Mouse (Mus musculus) G1E (cell line): ENCODE results near the gene Arhgef33. TPM values are rescaled to one million over a fixed set of nuclear protein-coding genes. Genes with fewer than 3 reads are reported as not detected.

Experiments used
- ATAC-seq: 2 replicates; pipeline ENCODE4 v1.8.0; 2016; ENCODE audit warnings: mild to moderate bottlenecking; ENCODE audit not compliant: insufficient number of reproducible peaks, poor library complexity, low FRiP score, severe bottlenecking; ENCODE audit errors: extremely low read depth
- DNase-seq: peaks from one replicate; pipeline ENCODE4 v3.0.0; 2012; ENCODE audit warnings: low spot score
- H3K27me3 ChIP-seq: 2 replicates; pipeline ENCODE4 v1.6.1; 2012; ENCODE audit warnings: mild to moderate bottlenecking, low read length, inconsistent platforms; ENCODE audit not compliant: insufficient read depth
- H3K36me3 ChIP-seq: replicated peaks from 2 replicates; pipeline ENCODE3; 2012; ENCODE audit warnings: mild to moderate bottlenecking, inconsistent platforms
- H3K4me1 ChIP-seq: 2 replicates; pipeline ENCODE4 v1.6.1; 2012; ENCODE audit warnings: low read depth, low read length, inconsistent platforms, mixed read lengths; ENCODE audit not compliant: insufficient read depth
- H3K4me3 ChIP-seq: 2 replicates; pipeline ENCODE4 v1.5.1; 2012; ENCODE audit warnings: low read depth, mild to moderate bottlenecking, inconsistent platforms, low read length, moderate library complexity, mixed read lengths
- H3K9me3 ChIP-seq: replicated peaks from 2 replicates; pipeline ENCODE4 v1.6.1; 2012; ENCODE audit warnings: inconsistent platforms
- CTCF ChIP-seq: IDR thresholded peaks from 2 replicates; pipeline ENCODE4 v1.5.1; 2012; ENCODE audit warnings: low read depth, low read length, inconsistent platforms, mixed read lengths
- GATA1 ChIP-seq: IDR thresholded peaks from 2 replicates; pipeline ENCODE4 v1.6.1; 2012; ENCODE audit warnings: borderline replicate concordance, low read length, inconsistent platforms, mixed read lengths
- GATA2 ChIP-seq: IDR thresholded peaks from 2 replicates; pipeline ENCODE4 v1.6.1; 2012; ENCODE audit warnings: low read depth, low read length, inconsistent platforms, borderline replicate concordance
- POLR2AphosphoS5 ChIP-seq: IDR thresholded peaks from 2 replicates; pipeline ENCODE4 v1.6.1; 2012; ENCODE audit warnings: low read depth, low read length, inconsistent platforms; ENCODE audit not compliant: insufficient replicate concordance
- TAL1 ChIP-seq: conservative IDR thresholded peaks from 2 replicates; pipeline ENCODE4 v1.6.1; 2012; ENCODE audit warnings: low read depth, low read length, inconsistent platforms, mixed read lengths
- polyA plus RNA-seq: library from polyadenylated mRNA; stranded (reverse); fragments of >175 nt; gene quantifications from 2 replicates; pipeline ENCODE4 v1.2.3, GENCODE M21; 2012
- total RNA-seq, 2 experiments: library from RNA; stranded (forward) in 1 of 2; stranded (reverse) in 1 of 2; fragments of 200-1000 nt in 1 of 2; fragments of >200 nt in 1 of 2; fragmentation: Nextera tagmentation in 1 of 2; gene quantifications; 2 replicates each; pipeline ENCODE4 v1.2.3; 2014 to 2017

Gene Arhgef33
- total and polyA plus RNA-seq, 3 experiments = 0.27 TPM; not detected in 2

- DNase-seq = no peak
- peaks cover 77% of the 10 kb centered on the region for H3K36me3 ChIP-seq
- H3K9me3 ChIP-seq = no peaks in the 10 kb centered on the region
- H3K27me3 ChIP-seq = no peaks in the 10 kb centered on the region
- ATAC-seq = no peak
- no peak for TF ChIP-seq POLR2AphosphoS5
- TF ChIP-seq GATA1 = no peak
- no peak for TF ChIP-seq TAL1
- no peak for TF ChIP-seq GATA2
- no peak for TF ChIP-seq CTCF
- no peak overlapping the region for H3K4me3 ChIP-seq
- H3K4me1 ChIP-seq = peaks cover 3% of the 10 kb centered on the region; the same call in 1 of the 2 replicates
Measured at GRCm38 (mm10) chr17:80446470-80446869, 139.3 kb downstream of the Arhgef33 start.

Other genes with a start within 250 kb of the Arhgef33 start
- gene Hnrnpll, start 245.1 kb upstream of the Arhgef33 start, total RNA-seq (2014; fragmentation: Nextera tagmentation) = 97.0 and 98.6 TPM in 2 replicates
- gene Hnrnpll, start 245.1 kb upstream of the Arhgef33 start, total RNA-seq (2017) = 66.3 and 76.5 TPM in 2 replicates
- gene Hnrnpll, start 245.1 kb upstream of the Arhgef33 start, polyA plus RNA-seq = 50.1 and 62.3 TPM in 2 replicates
- gene Galm, start 179.9 kb upstream of the Arhgef33 start, total RNA-seq (2014; fragmentation: Nextera tagmentation) = not detected in 2 replicates
- not detected in 2 replicates for gene Galm, start 179.9 kb upstream of the Arhgef33 start, total RNA-seq (2017)
- gene Galm, start 179.9 kb upstream of the Arhgef33 start, polyA plus RNA-seq = not detected in 2 replicates
- 351 and 376 TPM in 2 replicates for gene Srsf7, start 100.1 kb upstream of the Arhgef33 start, total RNA-seq (2014; fragmentation: Nextera tagmentation)
- gene Srsf7, start 100.1 kb upstream of the Arhgef33 start, total RNA-seq (2017) = 435 and 486 TPM in 2 replicates
- 134 and 226 TPM in 2 replicates for gene Srsf7, start 100.1 kb upstream of the Arhgef33 start, polyA plus RNA-seq
- gene Ttc39d, start 99.9 kb upstream of the Arhgef33 start, total RNA-seq (2014; fragmentation: Nextera tagmentation) = 0.30 TPM in 1 of 2 replicates, not detected in the other
- 0.12 and 0.16 TPM in 2 replicates for gene Ttc39d, start 99.9 kb upstream of the Arhgef33 start, total RNA-seq (2017)
- gene Ttc39d, start 99.9 kb upstream of the Arhgef33 start, polyA plus RNA-seq = not detected in 2 replicates
- 28.8 and 30.9 TPM in 2 replicates for gene Gemin6, start 83.0 kb upstream of the Arhgef33 start, total RNA-seq (2014; fragmentation: Nextera tagmentation)
- gene Gemin6, start 83.0 kb upstream of the Arhgef33 start, total RNA-seq (2017) = 42.7 and 43.7 TPM in 2 replicates
- gene Gemin6, start 83.0 kb upstream of the Arhgef33 start, polyA plus RNA-seq = 0.96 and 1.4 TPM in 2 replicates
- 32.8 and 34.3 TPM in 2 replicates for gene Morn2, start 17.2 kb upstream of the Arhgef33 start, total RNA-seq (2014; fragmentation: Nextera tagmentation)
- 20.8 and 24.0 TPM in 2 replicates for gene Morn2, start 17.2 kb upstream of the Arhgef33 start, total RNA-seq (2017)
- gene Morn2, start 17.2 kb upstream of the Arhgef33 start, polyA plus RNA-seq = 3.3 and 3.5 TPM in 2 replicates
- gene Dhx57, start 16.9 kb upstream of the Arhgef33 start, total RNA-seq (2014; fragmentation: Nextera tagmentation) = 23.4 and 29.0 TPM in 2 replicates
- 15.7 and 16.3 TPM in 2 replicates for gene Dhx57, start 16.9 kb upstream of the Arhgef33 start, total RNA-seq (2017)
- gene Dhx57, start 16.9 kb upstream of the Arhgef33 start, polyA plus RNA-seq = 7.7 and 8.0 TPM in 2 replicates
- not detected in 2 replicates for gene Gm10190, start 66.1 kb downstream of the Arhgef33 start, total RNA-seq (2014; fragmentation: Nextera tagmentation)
- gene Gm10190, start 66.1 kb downstream of the Arhgef33 start, total RNA-seq (2017) = not detected in 2 replicates
- gene Gm10190, start 66.1 kb downstream of the Arhgef33 start, polyA plus RNA-seq = not detected in 2 replicates
- 54.4 and 66.9 TPM in 2 replicates for gene Sos1, start 173.0 kb downstream of the Arhgef33 start, total RNA-seq (2014; fragmentation: Nextera tagmentation)
- gene Sos1, start 173.0 kb downstream of the Arhgef33 start, total RNA-seq (2017) = 8.4 and 9.1 TPM in 2 replicates
- gene Sos1, start 173.0 kb downstream of the Arhgef33 start, polyA plus RNA-seq = 3.0 and 3.2 TPM in 2 replicates